Mouse (Mus musculus) left cerebral cortex, adult 18-20 months (tissue): ENCODE measurements at regions not wholly inside any gene's neighbourhood (a gene's known extent, or its start where the extent isn't known, plus 50 kb on each side); places are given as distances from the start of the nearest gene placed in this dataset.

Source experiments
- DNase-seq, 2 experiments: peaks; one replicate each; pipeline ENCODE4 v3.0.0; 2021 to 2022; ENCODE audit warnings: low spot score in 2 of 2, mixed read lengths in 1 of 2

DNA sequence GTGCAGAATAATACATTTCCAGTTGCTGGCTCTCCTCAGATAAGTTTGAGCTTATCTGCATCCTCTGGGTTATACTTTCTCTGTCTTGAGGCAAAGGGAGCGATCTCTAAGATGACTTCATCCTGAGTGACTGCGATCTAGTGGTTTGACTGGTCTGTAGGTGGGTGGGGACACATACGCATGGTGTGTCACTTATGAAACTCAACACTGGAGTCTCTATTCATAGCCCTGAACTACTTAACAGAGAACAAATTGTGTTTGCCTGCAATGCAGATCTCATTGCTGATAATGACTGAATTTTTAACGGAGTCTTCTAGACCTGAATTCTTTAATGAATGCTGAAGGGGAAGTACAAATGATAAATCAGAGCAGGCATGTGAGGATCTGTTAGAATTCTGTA is 244.7 kb upstream of the Msx2 start:
- no peak for DNase-seq

DNA sequence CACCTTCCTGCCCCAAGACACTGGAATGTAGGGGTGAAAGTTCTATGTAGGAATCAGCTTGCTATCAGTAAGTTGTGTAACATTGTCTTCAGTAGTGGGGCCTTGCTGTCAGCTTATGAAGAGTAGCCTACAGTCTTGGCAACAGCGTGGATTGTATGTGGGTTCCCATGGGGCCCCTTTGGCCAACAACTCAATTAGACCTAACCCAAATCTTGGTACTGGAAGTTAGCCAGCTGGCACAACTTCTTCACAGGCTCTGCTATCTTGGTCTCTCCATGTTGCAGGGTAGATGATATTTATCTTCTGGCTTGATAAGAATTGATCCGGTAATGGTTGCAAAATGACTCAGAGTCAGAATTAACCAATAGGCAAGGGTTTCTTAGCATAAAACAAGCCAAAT is 244.2 kb upstream of the Msx2 start:
- DNase-seq, result no peak

- no peak for DNase-seq
These were observed 236.2 kb upstream of the Msx2 start for GRCm38 (mm10) chr13:53709062-53709461.

DNA sequence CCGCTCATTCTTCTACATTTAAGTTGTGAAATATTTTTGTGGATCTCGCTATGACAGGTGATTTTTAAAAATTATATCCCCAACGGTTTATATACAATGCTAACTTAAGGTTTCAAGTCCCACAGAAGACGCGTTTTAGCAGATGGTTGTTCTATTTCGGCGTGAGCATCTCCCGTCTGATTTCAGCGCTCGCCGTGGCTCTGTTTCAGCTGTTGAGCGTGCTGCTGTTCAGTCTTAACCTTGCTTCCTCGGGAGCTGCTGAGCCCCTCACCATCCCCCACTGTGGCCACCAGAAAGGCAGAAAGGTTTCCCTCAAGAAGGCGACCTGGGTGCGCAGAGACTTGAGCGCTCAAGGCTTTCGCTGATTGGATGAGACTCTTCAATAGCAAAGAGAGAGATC is 234.7 kb upstream of the Msx2 start:
- peak in 1 of 2 experiments; percentile 8 for DNase-seq

DNA sequence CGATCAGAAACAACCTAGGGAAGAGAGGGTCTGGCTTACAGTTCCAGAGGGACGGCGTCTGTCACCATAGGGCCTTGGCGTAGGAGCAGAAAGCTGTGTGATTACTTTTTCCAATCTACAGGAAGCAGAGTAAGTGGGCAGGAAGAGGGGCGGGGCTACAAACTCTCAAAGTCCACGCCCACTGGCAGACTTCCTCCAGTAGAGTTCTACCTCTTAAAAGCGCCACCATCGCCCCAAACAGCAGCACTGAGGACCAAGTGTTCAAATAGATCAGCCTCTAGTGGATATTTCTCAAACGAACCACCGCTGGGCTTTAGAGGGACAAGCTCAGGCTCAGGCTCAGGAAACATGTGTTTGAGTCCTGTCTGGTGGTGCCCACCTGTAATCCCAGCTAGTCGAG is 231.2 kb upstream of the Msx2 start:
- DNase-seq, result no peak

GRCm38 (mm10) chr13:53700236-53700635 is 227.4 kb upstream of the Msx2 start:
- DNase-seq, result no peak

DNA sequence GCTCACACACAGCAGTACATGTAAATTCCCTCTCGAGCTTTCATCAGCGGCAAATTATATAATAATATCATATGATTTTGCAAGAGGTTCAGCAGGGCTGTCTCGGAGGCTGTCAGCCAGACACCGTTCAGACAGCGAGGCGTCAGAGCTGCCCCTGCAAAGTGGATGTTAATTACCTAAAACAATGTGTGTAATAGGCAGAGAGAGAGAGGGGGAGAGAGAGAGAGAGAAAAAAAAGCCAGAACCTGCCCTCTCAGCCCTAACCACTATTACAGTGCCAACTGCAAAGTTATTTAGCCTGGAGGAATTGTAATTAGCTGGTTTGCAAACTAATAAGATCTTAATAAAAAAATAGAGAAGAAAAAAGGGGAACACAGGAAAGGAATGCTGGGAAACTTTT is 225.1 kb upstream of the Msx2 start:
- DNase-seq, result no peak

GRCm38 (mm10) chr13:53695385-53695784 is 222.5 kb upstream of the Msx2 start:
- no peak for DNase-seq

DNA sequence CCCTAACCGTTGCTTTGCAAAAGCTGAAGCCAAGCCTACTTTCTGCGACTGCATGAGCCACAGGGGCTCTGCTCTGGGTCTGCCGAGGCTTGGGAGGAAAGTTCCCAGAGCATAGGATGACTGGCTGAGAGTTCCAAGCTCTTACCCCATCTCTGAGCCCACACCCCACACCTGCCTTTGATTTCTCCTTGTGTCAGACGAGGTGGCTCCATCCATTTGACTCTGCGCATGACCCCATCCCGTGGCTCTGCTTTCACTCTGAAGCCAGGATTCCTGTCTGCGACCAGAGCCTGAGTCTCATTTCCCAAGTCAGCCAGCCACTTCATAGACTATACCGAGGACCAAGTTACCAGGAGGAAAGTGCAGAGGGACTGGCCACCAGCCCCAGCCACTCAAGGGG is 216.1 kb upstream of the Msx2 start:
- no peak for DNase-seq

- DNase-seq, result peak; percentile 81 to 90
These were observed 215.6 kb upstream of the Msx2 start for GRCm38 (mm10) chr13:53688489-53688888.

- DNase-seq, result no peak
These were observed 211.6 kb upstream of the Msx2 start for GRCm38 (mm10) chr13:53684498-53684897.

DNA sequence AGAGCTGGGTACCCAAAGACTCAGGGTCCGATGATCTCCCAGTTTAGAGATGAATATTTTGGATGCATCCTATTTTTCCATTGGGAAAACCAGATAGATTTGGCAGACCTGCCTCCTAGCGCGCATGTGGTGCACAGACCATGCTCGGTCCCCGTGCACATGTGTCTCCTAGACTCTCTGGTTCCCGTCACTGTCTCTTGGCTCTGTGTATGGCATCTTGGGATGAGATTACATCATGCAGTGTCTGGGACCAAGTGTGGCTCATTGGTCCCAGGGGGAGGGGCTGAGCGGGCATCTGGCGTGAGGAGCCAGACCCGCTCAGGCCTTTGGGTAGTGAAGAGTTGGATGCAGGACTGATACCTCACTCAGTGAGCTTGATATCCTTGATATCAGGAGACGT is 204.3 kb upstream of the Msx2 start:
- DNase-seq, result no peak

- no peak for DNase-seq
These were observed 197.5 kb upstream of the Msx2 start for GRCm38 (mm10) chr13:53670361-53670760.

DNA sequence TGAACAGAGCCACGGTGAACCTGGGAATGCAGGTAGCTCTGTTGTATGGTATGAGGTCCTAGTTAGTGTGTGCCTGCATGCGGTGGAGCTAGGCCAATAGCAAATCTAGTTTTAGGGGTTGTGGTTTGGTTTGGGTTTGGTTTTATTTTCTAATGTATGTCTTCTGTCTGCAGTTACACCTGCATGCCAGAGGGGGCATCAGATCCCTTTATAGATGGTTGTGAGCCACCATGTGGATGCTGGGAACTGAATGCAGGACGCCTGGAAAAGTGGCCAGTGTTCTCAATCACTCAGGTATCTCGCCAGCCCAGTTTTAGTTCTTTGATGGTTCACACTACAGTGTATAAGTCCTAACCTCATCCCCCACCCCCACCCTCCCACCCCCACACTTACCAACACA is 194.6 kb upstream of the Msx2 start:
- no peak for DNase-seq

DNA sequence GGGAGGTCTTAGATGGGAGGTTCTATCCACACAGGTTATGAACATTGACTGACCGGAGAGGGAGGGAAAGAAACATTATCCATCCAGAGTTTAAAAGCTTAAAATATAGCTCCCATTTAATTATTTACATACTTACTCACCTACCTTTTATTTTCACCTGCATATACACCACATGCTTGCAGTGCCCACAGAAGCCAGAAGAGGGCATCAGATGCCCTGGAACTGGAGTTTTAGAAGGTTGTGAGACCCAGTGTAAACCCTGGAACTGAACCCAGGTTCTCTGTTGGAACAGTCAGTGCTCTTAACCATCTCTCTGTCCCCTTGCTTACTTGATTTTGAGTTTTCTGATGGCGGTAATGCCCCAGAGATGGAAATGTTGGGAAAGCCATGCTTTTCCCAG is 192.7 kb upstream of the Msx2 start:
- DNase-seq, result no peak

DNA sequence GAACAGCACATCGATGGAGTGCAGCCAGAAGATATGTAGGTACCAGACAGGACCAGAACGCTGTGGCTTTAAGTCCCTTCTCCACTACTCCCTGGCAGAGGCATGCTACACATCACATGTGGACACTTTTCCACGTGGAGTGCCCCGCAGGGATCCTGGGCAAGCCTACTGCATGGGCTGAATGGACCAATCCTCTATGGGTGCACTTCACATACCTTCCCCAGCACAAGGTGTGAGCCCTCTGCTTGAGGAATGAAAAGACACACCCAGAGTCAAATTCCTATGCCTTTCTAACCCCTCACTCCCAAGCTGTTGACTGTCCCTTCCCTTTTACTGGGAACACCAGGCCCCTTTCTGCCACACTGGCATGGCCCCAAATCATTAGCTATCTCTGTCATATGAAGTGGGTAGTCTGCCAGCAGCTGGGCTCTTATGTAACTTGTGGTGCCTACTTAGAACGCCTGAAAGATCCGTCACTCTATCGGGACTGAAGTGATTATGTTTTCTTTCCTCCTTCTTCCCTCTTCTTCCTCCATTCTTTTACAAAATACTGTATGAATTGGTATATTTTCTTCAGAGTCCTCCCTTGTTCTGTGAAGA is 191.9 kb upstream of the Msx2 start:
- no peak for DNase-seq

DNA sequence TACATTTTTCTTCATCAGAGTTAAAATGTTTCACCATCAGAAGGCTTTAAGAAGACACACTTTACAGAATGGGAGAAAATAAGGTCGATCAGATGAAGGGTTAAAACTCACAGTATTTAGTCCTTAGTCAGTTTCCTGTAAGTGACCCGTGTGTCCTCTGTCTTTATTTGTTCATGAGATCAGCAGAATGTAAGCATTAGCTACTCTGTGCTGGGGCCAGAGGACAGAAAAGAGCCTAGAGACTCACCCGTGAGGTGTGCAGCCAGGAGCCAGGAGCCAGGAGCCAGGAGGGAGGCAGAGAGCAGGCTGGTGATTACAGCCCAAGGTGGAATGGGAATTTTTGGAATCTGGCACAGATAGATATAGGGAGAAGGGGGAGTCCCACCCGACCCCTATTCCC is 180.0 kb upstream of the Msx2 start:
- no peak for DNase-seq

DNA sequence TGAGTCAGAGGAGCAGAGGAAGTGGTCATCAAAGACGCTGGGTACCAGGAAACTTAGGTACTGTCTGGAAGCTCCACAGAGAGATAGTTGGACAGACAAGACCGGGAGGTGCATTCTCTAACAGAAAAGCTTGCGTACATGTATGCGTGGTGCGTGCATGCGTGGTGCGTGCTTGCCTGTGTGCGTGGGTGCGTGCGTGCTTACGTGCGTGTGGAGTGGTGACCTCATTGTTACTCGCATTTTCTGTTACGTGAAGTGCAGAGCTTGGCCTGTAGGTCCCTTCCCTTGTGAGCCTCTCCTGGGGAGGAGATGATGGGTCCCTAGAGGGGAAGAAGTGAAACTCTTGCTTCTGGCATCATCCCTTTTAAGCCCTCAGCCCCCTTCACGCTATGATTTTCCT is 175.5 kb upstream of the Msx2 start:
- DNase-seq, result no peak

DNA sequence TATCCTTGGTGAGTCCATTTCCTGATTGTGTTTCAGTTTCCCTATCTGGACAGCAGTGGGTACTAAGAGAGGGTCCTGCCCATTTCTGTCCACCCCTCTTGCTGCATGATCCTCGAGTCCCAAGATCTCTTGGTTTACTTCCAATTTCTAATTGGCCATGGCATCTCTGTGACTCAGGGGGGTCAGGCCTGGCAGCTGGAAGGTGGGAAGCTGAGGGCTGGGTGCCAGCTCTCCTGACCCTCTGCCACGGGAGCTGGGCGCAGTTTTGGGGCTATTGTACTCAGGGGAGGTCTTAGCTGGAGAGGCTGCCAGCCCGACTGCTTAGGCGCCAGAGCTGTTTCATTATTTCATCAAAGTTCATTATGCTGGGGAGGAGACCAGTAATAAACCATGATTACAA is 169.7 kb upstream of the Msx2 start:
- no peak for DNase-seq

GRCm38 (mm10) chr13:53639584-53639983 is 166.7 kb upstream of the Msx2 start:
- DNase-seq, result no peak

GRCm38 (mm10) chr13:53639115-53639514 is 166.2 kb upstream of the Msx2 start:
- DNase-seq, result no peak

DNA sequence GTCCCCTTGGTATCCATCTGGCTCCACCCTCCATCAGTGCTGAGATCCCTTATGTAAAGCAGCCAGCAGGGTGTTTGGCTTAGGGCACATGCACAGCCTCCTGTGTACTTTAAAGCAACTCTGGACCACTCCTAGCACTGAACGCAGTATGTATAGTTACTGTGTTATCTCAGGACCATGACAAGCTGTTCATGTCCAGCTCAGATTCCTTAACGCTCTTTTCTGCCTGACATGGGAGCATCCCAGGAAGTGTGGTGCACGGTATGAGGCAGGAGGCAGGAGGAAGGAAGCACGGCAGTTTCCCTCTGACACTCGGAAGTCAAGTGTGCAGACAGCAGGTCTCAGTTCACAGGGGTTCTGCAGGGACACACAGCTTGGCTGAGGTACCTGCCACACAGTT is 163.1 kb upstream of the Msx2 start:
- DNase-seq, result no peak

DNA sequence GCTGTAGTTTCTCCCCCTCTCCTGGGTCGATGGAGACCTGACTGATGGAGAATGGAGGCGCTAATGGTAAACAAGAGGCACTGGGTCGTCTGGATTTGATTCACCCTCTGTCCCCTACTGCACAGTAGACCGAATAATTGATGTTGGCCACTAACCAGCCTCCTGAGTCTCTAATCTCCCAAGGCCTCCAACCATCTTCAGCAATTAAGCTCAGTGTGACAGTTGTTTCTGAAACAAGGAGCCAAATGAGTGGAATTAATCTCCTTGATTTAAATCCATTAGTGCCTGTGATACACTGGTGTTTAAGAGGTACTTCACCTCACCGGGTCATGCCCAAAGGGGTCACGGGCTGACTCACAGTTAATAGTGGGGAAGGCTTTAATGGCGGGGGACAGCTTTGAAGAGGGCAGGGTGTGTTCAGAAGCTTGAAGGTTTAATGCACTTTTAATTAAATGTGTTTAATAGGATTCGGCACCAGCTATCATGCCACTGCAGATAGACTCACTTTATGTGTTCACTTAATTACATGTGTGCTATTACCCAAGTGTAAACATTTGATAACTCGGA is 161.8 kb upstream of the Msx2 start:
- no peak for DNase-seq

- no peak for DNase-seq
These were observed 125.2 kb upstream of the Msx2 start for GRCm38 (mm10) chr13:53598050-53598449.
